ENCODE assay signal across 21 mouse cellular contexts in the genomic region with DNA sequence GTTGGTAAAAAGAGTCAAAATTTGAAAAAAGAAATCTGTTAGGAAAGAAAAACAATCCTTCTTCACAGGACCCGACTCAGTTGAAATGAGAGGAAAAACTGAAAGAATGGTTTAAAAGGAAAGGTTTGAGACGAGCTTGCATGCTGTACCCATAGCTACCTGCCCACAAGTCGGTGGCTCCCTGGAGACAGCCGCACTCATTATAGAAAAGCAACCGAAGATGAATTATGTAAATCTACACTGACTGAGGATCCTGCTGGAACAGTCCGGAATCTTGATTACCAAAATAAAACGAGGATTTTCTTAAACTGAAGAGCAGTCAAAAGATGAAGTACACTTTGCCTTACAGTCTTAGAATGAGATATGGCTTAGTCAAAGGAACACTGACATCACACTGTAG.
"Had no signal": no experiment of that assay in that cellular context is flagged by ENCODE, and none has a peak within 500 bp of the region (broad histone marks: within the 10 kb centered on the region; RNA-seq: fewer than 3 reads in every experiment).

No protein-coding gene starts in this region.

- H3K4me3 ChIP-seq: layer of hippocampus, adult 2 months; limb, embryonic 10.5 days; limb, embryonic 13.5 days; liver, embryonic 12.5 days; liver, embryonic 15.5 days; lung, embryonic 15.5 days; megakaryocyte, embryonic 14.5 days; midbrain, embryonic 12.5 days; midbrain, embryonic 15.5 days had no signal

- DNase-seq: kidney, postnatal 25 days; layer of hippocampus, adult 9-11 months; liver; lung, adult 18-20 months; lung, postnatal 10 days; lung, postnatal 36 days; thymus, adult 2 months; thymus, postnatal 14 days; thymus, postnatal 4 days had no signal

- H3K36me3 ChIP-seq: limb, embryonic 10.5 days; limb, embryonic 13.5 days; liver, embryonic 12.5 days; liver, embryonic 15.5 days; lung, embryonic 15.5 days; midbrain, embryonic 12.5 days; midbrain, embryonic 15.5 days had no signal

- H3K9ac ChIP-seq: limb, embryonic 13.5 days; liver, embryonic 12.5 days; liver, embryonic 15.5 days; lung, embryonic 15.5 days; midbrain, embryonic 12.5 days; midbrain, embryonic 15.5 days had no signal

- H3K27ac ChIP-seq: kidney, postnatal 0 days; layer of hippocampus, adult 2 months; limb, embryonic 10.5 days; limb, embryonic 13.5 days; liver, embryonic 12.5 days; liver, embryonic 15.5 days; lung, embryonic 15.5 days; midbrain, embryonic 12.5 days; midbrain, embryonic 15.5 days; stomach, postnatal 0 days had no signal

- ATAC-seq: intestine, postnatal 0 days; liver, embryonic 12.5 days; midbrain, embryonic 15.5 days had no signal

- H3K4me2 ChIP-seq: limb, embryonic 13.5 days; liver, embryonic 12.5 days; liver, embryonic 15.5 days; lung, embryonic 15.5 days; midbrain, embryonic 12.5 days; midbrain, embryonic 15.5 days had no signal

- H3K9me3 ChIP-seq: limb, embryonic 10.5 days; limb, embryonic 13.5 days; liver, embryonic 12.5 days; liver, embryonic 15.5 days; lung, embryonic 15.5 days; midbrain, embryonic 12.5 days; midbrain, embryonic 15.5 days had no signal

- H3K27me3 ChIP-seq: limb, embryonic 13.5 days; liver, embryonic 12.5 days; liver, embryonic 15.5 days; lung, embryonic 15.5 days; midbrain, embryonic 12.5 days; midbrain, embryonic 15.5 days had no signal

- H3K4me1 ChIP-seq: limb, embryonic 10.5 days; liver, embryonic 12.5 days; liver, embryonic 15.5 days; lung, embryonic 15.5 days; megakaryocyte, embryonic 14.5 days; midbrain, embryonic 12.5 days; midbrain, embryonic 15.5 days had no signal
